Mouse (Mus musculus): ENCODE measurements at regions not wholly inside any gene's neighbourhood (a gene's known extent, or its start where the extent isn't known, plus 50 kb on each side); places are given as distances from the start of the nearest gene placed in this dataset.

- ATAC-seq, result no peak
- Histone ChIP-seq H3K27ac (ENCODE audit: low read depth, low read length) (no peak overlapping the region), H3K4me1 (ENCODE audit: insufficient read depth) (no peaks in the 10 kb centered on the region), H3K36me3 (ENCODE audit: insufficient read depth) (no peaks in the 10 kb centered on the region), H3K27me3 (ENCODE audit: insufficient read depth, low read length) (no peaks in the 10 kb centered on the region), H3K9ac (no peak overlapping the region), H3K9me3 (ENCODE audit: low read length) (no peaks in the 10 kb centered on the region), H3K4me3 (ENCODE audit: low read depth, low read length) (no peak overlapping the region), H3K4me2 (ENCODE audit: low read depth) (no peak overlapping the region)
- TF ChIP-seq CTCF (IDR thresholded peaks at IDR 0.05; ENCODE audit: low read depth), result no peak
- no peak for DNase-seq
Measured at GRCm38 (mm10) chr10:32943026-32943425, 52.8 kb upstream of the Nkain2 start.

All from forebrain, postnatal 0 days (tissue).